Mouse (Mus musculus): ENCODE measurements around the gene Olfr1316. TPM values are rescaled to one million over a fixed set of nuclear protein-coding genes. Genes with fewer than 3 reads are reported as not detected.

Gene Olfr1316
- not detected in 2 replicates for polyA plus RNA-seq (2015; fragmentation: Nextera tagmentation; extraction: Ambion mirVana)

GRCm38 (mm10) chr2:112134877-112135276, at the start of gene Olfr1316:
Gene Olfr1316, minus strand, starts transcription at chr2:112134977.
- WGBS: 93% methylated on average over 2 of the region's 2 CpGs
- Histone ChIP-seq H3K4me1 (replicated peaks; ENCODE audit: control insufficient read depth, insufficient read depth, low read length) (no peaks in the 10 kb centered on the region), H3K4me3 (replicated peaks; ENCODE audit: low read length) (no peak within 1 kb of the TSS), H3K27ac (ENCODE audit: low read length) (no peak within 1 kb of the TSS), H3K36me3 (ENCODE audit: control insufficient read depth, insufficient read depth) (no peaks in the 10 kb centered on the region), H3K9me3 (ENCODE audit: control insufficient read depth, low read length) (no peaks in the 10 kb centered on the region), H3K4me2 (ENCODE audit: low read length) (no peak within 1 kb of the TSS), H3K9ac (replicated peaks; ENCODE audit: low read depth, low read length) (no peak within 1 kb of the TSS), H3K27me3 (replicated peaks; ENCODE audit: control insufficient read depth, insufficient read depth, low read length) (no peaks in the 10 kb centered on the region)
- no peak for ATAC-seq

DNA sequence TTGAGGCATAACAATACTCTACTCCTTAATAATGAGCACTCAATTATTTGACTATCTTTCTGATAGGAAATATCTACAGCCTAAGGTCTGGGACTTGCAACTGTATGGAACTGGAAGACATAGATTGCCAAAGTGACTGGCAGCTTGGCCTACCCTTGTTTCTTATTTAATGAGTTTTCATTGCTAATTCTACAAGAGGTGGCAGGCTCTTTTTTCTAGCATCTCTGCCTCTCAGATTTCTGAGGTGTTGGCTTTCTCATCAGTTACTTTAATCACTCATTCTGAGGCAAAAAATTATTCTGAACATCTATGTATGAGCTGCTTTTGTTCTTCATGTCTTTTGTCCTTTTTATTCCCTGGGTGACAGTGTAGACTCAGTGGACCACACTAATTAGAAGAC, 19.1 kb upstream of the Olfr1316 start, which contains the start of gene Olfr1318:
Olfr1318 (plus strand) TSS at position 301 of the 400 bp plus-strand sequence.
- Histone ChIP-seq H3K27ac (ENCODE audit: low read length) (no peak within 1 kb of the TSS), H3K4me3 (replicated peaks; ENCODE audit: low read length) (no peak within 1 kb of the TSS), H3K27me3 (replicated peaks; ENCODE audit: control insufficient read depth, insufficient read depth, low read length) (no peaks in the 10 kb centered on the region), H3K9me3 (ENCODE audit: control insufficient read depth, low read length) (no peaks in the 10 kb centered on the region), H3K9ac (replicated peaks; ENCODE audit: low read depth, low read length) (no peak within 1 kb of the TSS), H3K4me1 (replicated peaks; ENCODE audit: control insufficient read depth, insufficient read depth, low read length) (no peaks in the 10 kb centered on the region), H3K36me3 (ENCODE audit: control insufficient read depth, insufficient read depth) (no peaks in the 10 kb centered on the region), H3K4me2 (ENCODE audit: low read length) (no peak within 1 kb of the TSS)
- ATAC-seq: no peak

- H3K4me3 ChIP-seq (replicated peaks; ENCODE audit: low read length): no peak within 1 kb of the TSS
- H3K9me3 ChIP-seq (ENCODE audit: control insufficient read depth, low read length): no peaks in the 10 kb centered on the region
- no peak within 1 kb of the TSS for H3K9ac ChIP-seq (replicated peaks; ENCODE audit: low read depth, low read length)
- ATAC-seq: no peak
- WGBS: 71% methylated on average over 2 of the region's 2 CpGs
- H3K36me3 ChIP-seq (ENCODE audit: control insufficient read depth, insufficient read depth): no peaks in the 10 kb centered on the region
- no peak within 1 kb of the TSS for H3K4me2 ChIP-seq (ENCODE audit: low read length)
- H3K27me3 ChIP-seq (replicated peaks; ENCODE audit: control insufficient read depth, insufficient read depth, low read length): no peaks in the 10 kb centered on the region
- no peak within 1 kb of the TSS for H3K27ac ChIP-seq (ENCODE audit: low read length)
- no peaks in the 10 kb centered on the region for H3K4me1 ChIP-seq (replicated peaks; ENCODE audit: control insufficient read depth, insufficient read depth, low read length)
Observed at GRCm38 (mm10) chr2:112140029-112140428, 5.3 kb upstream of the Olfr1316 start, which contains the start of gene Olfr1317. Gene Olfr1317, plus strand, starts transcription at chr2:112140329.

DNA sequence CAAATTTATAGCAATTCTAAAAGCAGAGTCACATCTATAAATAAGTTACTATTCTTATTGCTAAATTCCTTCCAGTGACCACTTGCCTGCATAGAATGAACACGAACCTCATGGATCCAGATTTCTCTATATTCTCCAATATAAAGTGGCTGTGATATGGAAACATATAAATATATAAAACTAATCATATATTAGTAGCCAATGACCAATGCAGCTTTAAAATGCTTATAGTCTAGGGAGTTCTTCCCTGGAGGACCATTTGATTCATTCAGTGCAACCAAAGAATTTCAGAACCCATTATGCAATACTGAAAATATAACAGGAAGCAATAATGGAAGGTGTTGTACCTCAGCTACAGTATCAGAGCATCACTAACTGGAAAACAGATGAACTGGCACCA, 19.4 kb downstream of the Olfr1316 start, which contains the start of gene Olfr1315-ps1:
Olfr1315-ps1 (minus strand) TSS at position 101 of the 400 bp plus-strand sequence.
- 75% methylated on average over 1 of the region's 1 CpGs for WGBS
- Histone ChIP-seq H3K9me3 (ENCODE audit: control insufficient read depth, low read length) (no peaks in the 10 kb centered on the region), H3K4me1 (replicated peaks; ENCODE audit: control insufficient read depth, insufficient read depth, low read length) (no peaks in the 10 kb centered on the region), H3K27me3 (replicated peaks; ENCODE audit: control insufficient read depth, insufficient read depth, low read length) (no peaks in the 10 kb centered on the region), H3K4me3 (replicated peaks; ENCODE audit: low read length) (no peak within 1 kb of the TSS), H3K27ac (ENCODE audit: low read length) (no peak within 1 kb of the TSS), H3K4me2 (ENCODE audit: low read length) (no peak within 1 kb of the TSS), H3K9ac (replicated peaks; ENCODE audit: low read depth, low read length) (no peak within 1 kb of the TSS), H3K36me3 (ENCODE audit: control insufficient read depth, insufficient read depth) (no peaks in the 10 kb centered on the region)
- no peak for ATAC-seq

DNA sequence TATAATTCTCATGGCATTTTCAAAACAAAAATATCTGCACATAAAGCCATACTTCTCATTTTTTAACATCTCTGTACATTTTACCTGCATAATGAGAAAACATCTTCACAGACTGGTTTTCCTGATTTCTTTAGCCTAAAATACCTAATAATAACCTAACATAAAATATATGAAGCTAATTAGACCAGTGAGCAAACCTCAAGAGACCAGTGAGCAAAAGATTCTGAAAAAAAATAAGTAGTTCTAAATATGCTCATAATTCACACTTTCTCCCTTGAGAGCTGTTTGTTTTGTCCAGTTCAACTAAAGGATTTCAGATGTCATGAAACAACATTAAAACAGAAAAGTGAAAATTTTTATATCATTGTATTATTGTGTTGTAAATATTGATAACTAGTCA, 38.1 kb downstream of the Olfr1316 start, which contains the start of gene Olfr1314:
Olfr1314 (minus strand) TSS at position 101 of the 400 bp plus-strand sequence.
- no peak within 1 kb of the TSS for H3K27ac ChIP-seq (ENCODE audit: low read length)
- H3K27me3 ChIP-seq (replicated peaks; ENCODE audit: control insufficient read depth, insufficient read depth, low read length): no peaks in the 10 kb centered on the region
- ATAC-seq: no peak
- no peak within 1 kb of the TSS for H3K4me2 ChIP-seq (ENCODE audit: low read length)
- H3K4me3 ChIP-seq (replicated peaks; ENCODE audit: low read length): no peak within 1 kb of the TSS
- no peaks in the 10 kb centered on the region for H3K9me3 ChIP-seq (ENCODE audit: control insufficient read depth, low read length)
- no peaks in the 10 kb centered on the region for H3K36me3 ChIP-seq (ENCODE audit: control insufficient read depth, insufficient read depth)
- H3K9ac ChIP-seq (replicated peaks; ENCODE audit: low read depth, low read length): no peak within 1 kb of the TSS
- no peaks in the 10 kb centered on the region for H3K4me1 ChIP-seq (replicated peaks; ENCODE audit: control insufficient read depth, insufficient read depth, low read length)

GRCm38 (mm10) chr2:112077743-112078142, 57.0 kb downstream of the Olfr1316 start, which contains the start of gene Olfr1313:
Gene Olfr1313, minus strand, starts transcription at chr2:112077843.
- H3K36me3 ChIP-seq (ENCODE audit: control insufficient read depth, insufficient read depth): no peaks in the 10 kb centered on the region
- no peaks in the 10 kb centered on the region for H3K27me3 ChIP-seq (replicated peaks; ENCODE audit: control insufficient read depth, insufficient read depth, low read length)

More at GRCm38 (mm10) chr2:112077743-112078142, 57.0 kb downstream of the Olfr1316 start, which contains the start of gene Olfr1313:
- no peak for ATAC-seq
- no peak within 1 kb of the TSS for H3K4me2 ChIP-seq (ENCODE audit: low read length)
- no peaks in the 10 kb centered on the region for H3K4me1 ChIP-seq (replicated peaks; ENCODE audit: control insufficient read depth, insufficient read depth, low read length)
- no peaks in the 10 kb centered on the region for H3K9me3 ChIP-seq (ENCODE audit: control insufficient read depth, low read length)
- no peak within 1 kb of the TSS for H3K9ac ChIP-seq (replicated peaks; ENCODE audit: low read depth, low read length)
- H3K4me3 ChIP-seq (replicated peaks; ENCODE audit: low read length): no peak within 1 kb of the TSS
- no peak within 1 kb of the TSS for H3K27ac ChIP-seq (ENCODE audit: low read length)

Other genes with a start within 250 kb of the Olfr1316 start
- gene Olfr1306, start 218.7 kb downstream of the Olfr1316 start, polyA plus RNA-seq (2015; fragmentation: Nextera tagmentation; extraction: Ambion mirVana): not detected in 2 replicates
- not detected in 2 replicates for gene Olfr1307, start 185.5 kb downstream of the Olfr1316 start, polyA plus RNA-seq (2015; fragmentation: Nextera tagmentation; extraction: Ambion mirVana)
- gene Olfr1308, start 170.0 kb downstream of the Olfr1316 start, polyA plus RNA-seq (2015; fragmentation: Nextera tagmentation; extraction: Ambion mirVana): not detected in 2 replicates
- gene Olfr1309, start 144.7 kb downstream of the Olfr1316 start, polyA plus RNA-seq (2015; fragmentation: Nextera tagmentation; extraction: Ambion mirVana): not detected in 2 replicates
- gene Olfr1310, start 122.3 kb downstream of the Olfr1316 start, polyA plus RNA-seq (2015; fragmentation: Nextera tagmentation; extraction: Ambion mirVana): not detected in 2 replicates
- gene Olfr1311, start 110.6 kb downstream of the Olfr1316 start, polyA plus RNA-seq (2015; fragmentation: Nextera tagmentation; extraction: Ambion mirVana): not detected in 2 replicates
- not detected in 2 replicates for gene Olfr1312, start 84.7 kb downstream of the Olfr1316 start, polyA plus RNA-seq (2015; fragmentation: Nextera tagmentation; extraction: Ambion mirVana)
- gene Olfr1313, start 57.1 kb downstream of the Olfr1316 start, polyA plus RNA-seq (2015; fragmentation: Nextera tagmentation; extraction: Ambion mirVana): not detected in 2 replicates
- gene Olfr1314, start 38.2 kb downstream of the Olfr1316 start, polyA plus RNA-seq (2015; fragmentation: Nextera tagmentation; extraction: Ambion mirVana): not detected in 2 replicates
- not detected in 2 replicates for gene Olfr1315-ps1, start 19.5 kb downstream of the Olfr1316 start, polyA plus RNA-seq (2015; fragmentation: Nextera tagmentation; extraction: Ambion mirVana)
- gene Olfr1317, start 5.4 kb upstream of the Olfr1316 start, polyA plus RNA-seq (2015; fragmentation: Nextera tagmentation; extraction: Ambion mirVana): not detected in 2 replicates
- gene Olfr1318, start 19.2 kb upstream of the Olfr1316 start, polyA plus RNA-seq (2015; fragmentation: Nextera tagmentation; extraction: Ambion mirVana): not detected in 2 replicates
- 13.3 and 15.9 TPM in 2 replicates for gene Lpcat4, start 104.5 kb upstream of the Olfr1316 start, polyA plus RNA-seq (2015; fragmentation: Nextera tagmentation; extraction: Ambion mirVana)
- not detected in 2 replicates for gene Nutm1, start 124.3 kb upstream of the Olfr1316 start, polyA plus RNA-seq (2015; fragmentation: Nextera tagmentation; extraction: Ambion mirVana)
- gene Nop10, start 126.9 kb upstream of the Olfr1316 start, polyA plus RNA-seq (2015; fragmentation: Nextera tagmentation; extraction: Ambion mirVana): 157 and 169 TPM in 2 replicates
- 18.5 and 20.1 TPM in 2 replicates for gene Slc12a6, start 130.8 kb upstream of the Olfr1316 start, polyA plus RNA-seq (2015; fragmentation: Nextera tagmentation; extraction: Ambion mirVana)
- gene Gm21985, start 131.3 kb upstream of the Olfr1316 start, polyA plus RNA-seq (2015; fragmentation: Nextera tagmentation; extraction: Ambion mirVana): not detected in 2 replicates
- gene Emc4, start 233.1 kb upstream of the Olfr1316 start, polyA plus RNA-seq (2015; fragmentation: Nextera tagmentation; extraction: Ambion mirVana): 150 and 174 TPM in 2 replicates
- 43.4 and 51.0 TPM in 2 replicates for gene Katnbl1, start 244.2 kb upstream of the Olfr1316 start, polyA plus RNA-seq (2015; fragmentation: Nextera tagmentation; extraction: Ambion mirVana)